Comparison of ENCODE assay signal across 8 mouse cellular contexts in genomic region chr10:81365073-81365472, GRCm38 (mm10). TPM values are rescaled to one million over a fixed set of nuclear protein-coding genes. Genes with fewer than 3 reads are reported as not detected.
A peak's percentile ranks its signal among the peaks of the same experiment; 100 is the strongest.
DNase-seq lines count a peak whose midpoint lies in the region; ATAC-seq and TF ChIP-seq lines count a peak whose summit lies in the region.

No protein-coding gene starts in this region.

- ATAC-seq in forebrain, embryonic 11.5 days (replicated peaks; ENCODE audit: low FRiP score): 0 out of 2 replicates have a peak, but pooled peaks have one; percentile 9
- no peak for ATAC-seq in forebrain, embryonic 15.5 days (replicated peaks)
- ATAC-seq in lung, embryonic 14.5 days (ENCODE audit: insufficient read depth): no peak; the same call in none of the 2 replicates
- no peak for ATAC-seq in hindbrain, embryonic 14.5 days (ENCODE audit: low FRiP score)

- no peak for TF ChIP-seq CTCF in lung, embryonic 14.5 days (IDR thresholded peaks at IDR 0.05; ENCODE audit: low read depth)

- WGBS in forebrain, embryonic 11.5 days: 36% methylated on average over 4 of the region's 4 CpGs
- WGBS in forebrain, embryonic 15.5 days: 34% methylated on average over 4 of the region's 4 CpGs
- 26% methylated on average over 4 of the region's 4 CpGs for WGBS in lung, embryonic 14.5 days
- 36% methylated on average over 4 of the region's 4 CpGs for WGBS in hindbrain, embryonic 14.5 days

- H3K36me3 ChIP-seq in forebrain, embryonic 11.5 days (ENCODE audit: control insufficient read depth, insufficient read depth, low read length): peaks cover 24% of the 10 kb centered on the region
- H3K36me3 ChIP-seq in forebrain, embryonic 15.5 days: peaks cover 39% of the 10 kb centered on the region
- peaks cover 52% of the 10 kb centered on the region for H3K36me3 ChIP-seq in lung, embryonic 14.5 days (ENCODE audit: insufficient read depth)
- peaks cover 47% of the 10 kb centered on the region for H3K36me3 ChIP-seq in hindbrain, embryonic 14.5 days (replicated peaks; ENCODE audit: control insufficient read depth, insufficient read depth)
- peaks cover 14% of the 10 kb centered on the region for H3K36me3 ChIP-seq in myocyte (ENCODE audit: control insufficient read depth, insufficient read depth)

- H3K4me3 ChIP-seq in forebrain, embryonic 11.5 days (ENCODE audit: low read depth, low read length): no peak overlapping the region
- no peak overlapping the region for H3K4me3 ChIP-seq in forebrain, embryonic 15.5 days
- no peak overlapping the region for H3K4me3 ChIP-seq in lung, embryonic 14.5 days (ENCODE audit: low read depth, low read length)
- H3K4me3 ChIP-seq in hindbrain, embryonic 14.5 days (replicated peaks; ENCODE audit: low read length): no peak overlapping the region
- no peak overlapping the region for H3K4me3 ChIP-seq in myocyte

- no peak overlapping the region for H3K4me2 ChIP-seq in forebrain, embryonic 11.5 days (ENCODE audit: low read depth, low read length, severe bottlenecking)
- H3K4me2 ChIP-seq in forebrain, embryonic 15.5 days (replicated peaks): no peak overlapping the region
- peak overlapping the region; percentile 60 for H3K4me2 ChIP-seq in lung, embryonic 14.5 days
- peak overlapping the region; percentile 45; the same call in 1 of the 2 replicates for H3K4me2 ChIP-seq in hindbrain, embryonic 14.5 days (replicated peaks)
- H3K4me2 ChIP-seq in myocyte (ENCODE audit: low read depth): no peak overlapping the region

- H3K79me2 ChIP-seq in myocyte (ENCODE audit: control insufficient read depth, insufficient read depth): no peaks in the 10 kb centered on the region

- peak overlapping the region; percentile 29; the same call in 1 of the 2 replicates for H3K9ac ChIP-seq in forebrain, embryonic 11.5 days (ENCODE audit: low read length)
- H3K9ac ChIP-seq in forebrain, embryonic 15.5 days (replicated peaks): no peak overlapping the region
- no peak overlapping the region for H3K9ac ChIP-seq in lung, embryonic 14.5 days
- H3K9ac ChIP-seq in hindbrain, embryonic 14.5 days: no peak overlapping the region; the same call in 1 of the 2 replicates

- no peaks in the 10 kb centered on the region for H3K9me3 ChIP-seq in forebrain, embryonic 11.5 days (ENCODE audit: control insufficient read depth, low read length)
- H3K9me3 ChIP-seq in forebrain, embryonic 15.5 days: no peaks in the 10 kb centered on the region
- no peaks in the 10 kb centered on the region for H3K9me3 ChIP-seq in lung, embryonic 14.5 days (ENCODE audit: low read depth, low read length)
- no peaks in the 10 kb centered on the region for H3K9me3 ChIP-seq in hindbrain, embryonic 14.5 days (ENCODE audit: control insufficient read depth, low read length)

- peaks cover 29% of the 10 kb centered on the region for H3K4me1 ChIP-seq in forebrain, embryonic 11.5 days (replicated peaks; ENCODE audit: control insufficient read depth, insufficient read depth, low read length)
- H3K4me1 ChIP-seq in forebrain, embryonic 15.5 days: peaks cover 19% of the 10 kb centered on the region
- peaks cover 28% of the 10 kb centered on the region for H3K4me1 ChIP-seq in lung, embryonic 14.5 days (ENCODE audit: insufficient read depth)
- H3K4me1 ChIP-seq in hindbrain, embryonic 14.5 days (replicated peaks; ENCODE audit: control insufficient read depth, insufficient read depth, low read length): peaks cover 18% of the 10 kb centered on the region

- no peak overlapping the region for H3ac ChIP-seq in myocyte (ENCODE audit: control insufficient read depth, insufficient read length)

- H3K27ac ChIP-seq in forebrain, embryonic 11.5 days (ENCODE audit: low read depth, low read length): no peak overlapping the region
- no peak overlapping the region for H3K27ac ChIP-seq in forebrain, embryonic 15.5 days (replicated peaks)
- no peak overlapping the region for H3K27ac ChIP-seq in lung, embryonic 14.5 days (ENCODE audit: low read depth)
- no peak overlapping the region for H3K27ac ChIP-seq in hindbrain, embryonic 14.5 days

- H3K27me3 ChIP-seq in forebrain, embryonic 11.5 days (ENCODE audit: control insufficient read depth, insufficient read depth, low read length): peaks cover 19% of the 10 kb centered on the region
- H3K27me3 ChIP-seq in forebrain, embryonic 15.5 days: peaks cover 22% of the 10 kb centered on the region
- peaks cover 8% of the 10 kb centered on the region; the same call in 1 of the 2 replicates for H3K27me3 ChIP-seq in lung, embryonic 14.5 days (ENCODE audit: insufficient read depth, low read length)
- peaks cover 21% of the 10 kb centered on the region for H3K27me3 ChIP-seq in hindbrain, embryonic 14.5 days (ENCODE audit: control insufficient read depth, insufficient read depth, low read length)
- no peaks in the 10 kb centered on the region for H3K27me3 ChIP-seq in myocyte (ENCODE audit: control insufficient read depth, insufficient read depth, insufficient read length)

- TF ChIP-seq POLR2A in myocyte (IDR thresholded peaks at IDR 0.05; ENCODE audit: insufficient read length, low read depth): peak; percentile 44

- DNase-seq in forebrain, embryonic 11.5 days (ENCODE audit: low spot score): no peak
- no peak for DNase-seq in lung, embryonic 14.5 days
- no peak for DNase-seq in lung, postnatal 14 days
- DNase-seq in hindbrain, embryonic 14.5 days (ENCODE audit: low spot score): no peak
- DNase-seq in thymus, postnatal 4 days: no peak
- no peak for DNase-seq in cerebellum, adult 11 months

TF ChIP-seq in myocyte, 11 proteins besides CTCF, POLR2A, EP300 and RAD21:
- TF ChIP-seq USF1 (IDR thresholded peaks at IDR 0.05; ENCODE audit: low read depth) (no peak), POLR2AphosphoS2 (IDR thresholded peaks at IDR 0.05; ENCODE audit: insufficient read length, low read depth) (peak; percentile 84)

RNA-seq across cellular contexts. Expression of gene 4930404N11Rik, which starts 0.5 kb away (rescaled TPM):
- 0.15 and 0.40 TPM in 2 replicates for polyA plus RNA-seq in forebrain, embryonic 11.5 days (2014; fragmentation: Nextera tagmentation; extraction: Ambion mirVana)
- 0.73 and 1.3 TPM in 2 replicates for polyA plus RNA-seq in forebrain, embryonic 15.5 days (2015; fragmentation: Nextera tagmentation; extraction: Ambion mirVana)
- polyA plus RNA-seq in lung, embryonic 14.5 days (2014; fragmentation: Nextera tagmentation; extraction: Ambion mirVana): 0.65 and 0.92 TPM in 2 replicates
- polyA plus RNA-seq in hindbrain, embryonic 14.5 days (2014; fragmentation: Nextera tagmentation; extraction: Ambion mirVana): 0.30 and 0.59 TPM in 2 replicates
- polyA plus RNA-seq in myocyte (2012; fragmentation: generic; extraction: Trizol): 0.92 TPM

RNA-seq across cellular contexts. Expression of gene Mfsd12, which starts 7.8 kb away (rescaled TPM):
- 4.5 and 4.7 TPM in 2 replicates for polyA plus RNA-seq in forebrain, embryonic 11.5 days (2014; fragmentation: Nextera tagmentation; extraction: Ambion mirVana)
- 11.2 and 11.9 TPM in 2 replicates for polyA plus RNA-seq in forebrain, embryonic 15.5 days (2015; fragmentation: Nextera tagmentation; extraction: Ambion mirVana)
- 7.7 and 8.5 TPM in 2 replicates for polyA plus RNA-seq in lung, embryonic 14.5 days (2014; fragmentation: Nextera tagmentation; extraction: Ambion mirVana)
- polyA plus RNA-seq in hindbrain, embryonic 14.5 days (2014; fragmentation: Nextera tagmentation; extraction: Ambion mirVana): 7.8 and 10.0 TPM in 2 replicates
- polyA plus RNA-seq in myocyte (2012; fragmentation: generic; extraction: Trizol): 21.7 TPM

RNA-seq across cellular contexts. Expression of gene Fzr1, which starts 13.2 kb away (rescaled TPM):
- 132 and 144 TPM in 2 replicates for polyA plus RNA-seq in forebrain, embryonic 11.5 days (2014; fragmentation: Nextera tagmentation; extraction: Ambion mirVana)
- 133 and 135 TPM in 2 replicates for polyA plus RNA-seq in forebrain, embryonic 15.5 days (2015; fragmentation: Nextera tagmentation; extraction: Ambion mirVana)
- polyA plus RNA-seq in lung, embryonic 14.5 days (2014; fragmentation: Nextera tagmentation; extraction: Ambion mirVana): 109 and 116 TPM in 2 replicates
- 119 and 125 TPM in 2 replicates for polyA plus RNA-seq in hindbrain, embryonic 14.5 days (2014; fragmentation: Nextera tagmentation; extraction: Ambion mirVana)
- polyA plus RNA-seq in myocyte (2012; fragmentation: generic; extraction: Trizol): 42.0 TPM

RNA-seq across cellular contexts. Expression of gene Hmg20b, which starts 14.8 kb away (rescaled TPM):
- polyA plus RNA-seq in forebrain, embryonic 11.5 days (2014; fragmentation: Nextera tagmentation; extraction: Ambion mirVana): 109 and 111 TPM in 2 replicates
- polyA plus RNA-seq in forebrain, embryonic 15.5 days (2015; fragmentation: Nextera tagmentation; extraction: Ambion mirVana): 41.4 and 43.3 TPM in 2 replicates
- polyA plus RNA-seq in lung, embryonic 14.5 days (2014; fragmentation: Nextera tagmentation; extraction: Ambion mirVana): 98.7 and 105 TPM in 2 replicates
- 29.0 and 34.0 TPM in 2 replicates for polyA plus RNA-seq in hindbrain, embryonic 14.5 days (2014; fragmentation: Nextera tagmentation; extraction: Ambion mirVana)
- polyA plus RNA-seq in myocyte (2012; fragmentation: generic; extraction: Trizol): 80.2 TPM

RNA-seq across cellular contexts. Expression of gene Dohh, which starts 19.2 kb away (rescaled TPM):
- 61.0 and 66.3 TPM in 2 replicates for polyA plus RNA-seq in forebrain, embryonic 11.5 days (2014; fragmentation: Nextera tagmentation; extraction: Ambion mirVana)
- polyA plus RNA-seq in forebrain, embryonic 15.5 days (2015; fragmentation: Nextera tagmentation; extraction: Ambion mirVana): 88.2 and 89.0 TPM in 2 replicates
- 57.5 and 67.0 TPM in 2 replicates for polyA plus RNA-seq in lung, embryonic 14.5 days (2014; fragmentation: Nextera tagmentation; extraction: Ambion mirVana)
- polyA plus RNA-seq in hindbrain, embryonic 14.5 days (2014; fragmentation: Nextera tagmentation; extraction: Ambion mirVana): 68.9 TPM in 2 replicates
- 103 TPM for polyA plus RNA-seq in myocyte (2012; fragmentation: generic; extraction: Trizol)

Comparison
In these comparisons a context has a peak if more than half of its experiments do, and no peak if none do; other contexts are left out.
1. H3K4me2 ChIP-seq: peak in lung, embryonic 14.5 days (single experiment) and hindbrain, embryonic 14.5 days (single experiment); none in forebrain, embryonic 11.5 days (single experiment), forebrain, embryonic 15.5 days (single experiment) and myocyte (single experiment).